Mouse (Mus musculus) heart, postnatal 25 days (tissue): ENCODE data around the gene Mthfd1. TPM values are rescaled to one million over a fixed set of nuclear protein-coding genes. Genes with fewer than 3 reads are reported as not detected.

Experiments used
- DNase-seq: peaks from one replicate; pipeline ENCODE4 v3.0.0; 2022; ENCODE audit warnings: low spot score
- intact Hi-C: fragments of 180-260 bp; cut with DNase I; formaldehyde crosslinking; loops from one replicate; pipeline ENCODE4 v1.15.1; 2025
- total RNA-seq, 2 experiments: library from RNA; stranded (reverse); gene quantifications; 2 replicates each; pipeline ENCODE4 v1.2.3; 2021

Gene Mthfd1
- total RNA-seq, 2 experiments from 2014 or later, result 29.1 to 31.4 TPM

DNA sequence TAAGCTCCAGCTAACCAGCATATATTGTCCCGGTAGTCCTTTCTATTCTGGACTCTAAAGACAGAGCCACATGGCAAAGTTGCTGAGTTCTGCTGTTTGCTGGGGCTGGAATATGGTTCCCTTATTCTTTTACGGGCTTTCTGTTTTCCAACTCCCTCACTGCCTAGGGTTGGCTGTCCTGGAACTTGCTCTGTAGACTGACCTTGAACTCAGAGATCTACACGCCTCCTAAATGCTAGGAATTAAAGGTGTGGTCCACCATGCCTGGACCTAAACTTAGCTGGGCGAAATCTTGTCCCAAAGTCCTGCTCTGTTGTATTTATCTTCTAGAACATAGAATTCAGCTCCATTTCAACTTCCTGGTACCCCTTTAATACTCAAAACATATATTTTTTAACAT lies 6.5 kb downstream of the Mthfd1 start:
- intact Hi-C loops, result no loop called here
- DNase-seq, result no peak

DNA sequence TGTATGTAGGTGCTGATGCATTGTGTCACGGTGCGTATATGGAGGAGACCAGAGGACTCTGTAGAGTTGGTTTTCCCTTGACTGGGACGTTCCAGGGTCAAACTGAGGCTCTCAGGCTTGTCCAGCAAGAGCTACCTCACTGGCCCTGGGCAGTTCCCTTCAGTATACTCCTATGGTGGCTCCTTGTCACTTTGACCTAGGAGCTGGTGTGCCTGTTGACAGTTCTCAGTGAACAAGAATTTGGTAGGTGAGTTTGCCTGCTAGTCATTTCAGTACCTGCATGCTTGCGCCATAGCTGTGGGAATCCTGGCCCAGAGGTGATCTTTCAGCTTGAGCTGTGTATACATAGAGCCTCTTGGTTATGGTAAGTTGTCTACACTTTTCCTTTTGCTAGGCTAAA lies 7.8 kb downstream of the Mthfd1 start:
- intact Hi-C loops, result no loop called here

GRCm38 (mm10) chr12:76263876-76264275 lies 8.8 kb downstream of the Mthfd1 start:
- intact Hi-C loops, result no loop called here

More for the DNA sequence above, 7.8 kb downstream of the Mthfd1 start:
- no peak for DNase-seq

DNA sequence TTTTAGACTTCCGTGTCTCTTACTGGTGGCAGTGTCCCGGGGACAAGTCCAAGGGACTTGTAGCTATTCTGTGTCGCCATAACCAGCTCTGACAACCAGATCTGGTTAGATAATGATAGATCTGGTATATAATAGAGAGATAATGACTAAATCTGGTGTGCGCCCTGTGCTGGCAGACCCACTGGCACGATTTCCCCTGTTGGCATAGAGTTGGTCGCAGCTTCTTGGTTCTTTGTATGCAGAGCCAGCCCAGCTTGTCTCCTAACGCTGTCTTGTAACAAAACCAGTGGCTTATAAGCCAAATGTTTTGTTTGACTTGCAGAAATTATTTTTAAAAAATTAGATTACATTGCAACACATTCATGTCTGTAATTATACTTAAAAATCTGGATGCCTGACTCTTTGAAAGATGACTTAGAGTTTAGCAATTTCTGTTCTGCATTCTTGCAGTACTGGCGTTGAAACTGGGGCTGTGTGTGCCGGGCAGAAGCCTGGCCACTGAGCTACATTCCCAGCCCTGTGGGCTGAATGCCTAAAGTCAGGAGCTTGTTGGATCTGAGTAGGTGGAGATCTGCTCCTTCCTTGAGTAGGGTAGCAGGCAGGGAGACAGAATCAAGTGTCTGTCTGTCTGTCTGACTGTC lies 9.3 kb downstream of the Mthfd1 start:
- peak; percentile 9 for DNase-seq

More at GRCm38 (mm10) chr12:76263876-76264275, 8.8 kb downstream of the Mthfd1 start:
- DNase-seq, result no peak

GRCm38 (mm10) chr12:76265001-76265400 lies 9.9 kb downstream of the Mthfd1 start:
- DNase-seq, result no peak
- intact Hi-C loops, result loop anchor here (5.0 kb wide), 1 partner anchor 207 kb away; no protein-coding TSS in a partner anchor

More for the DNA sequence above, 9.3 kb downstream of the Mthfd1 start:
- intact Hi-C loops, result no loop called here

GRCm38 (mm10) chr12:76266875-76267274 lies 11.8 kb downstream of the Mthfd1 start:
- DNase-seq, result no peak
- intact Hi-C loops, result loop anchor here (2.0 to 5.0 kb wide), 3 partner anchors 26 to 205 kb away; no protein-coding TSS in a partner anchor

DNA sequence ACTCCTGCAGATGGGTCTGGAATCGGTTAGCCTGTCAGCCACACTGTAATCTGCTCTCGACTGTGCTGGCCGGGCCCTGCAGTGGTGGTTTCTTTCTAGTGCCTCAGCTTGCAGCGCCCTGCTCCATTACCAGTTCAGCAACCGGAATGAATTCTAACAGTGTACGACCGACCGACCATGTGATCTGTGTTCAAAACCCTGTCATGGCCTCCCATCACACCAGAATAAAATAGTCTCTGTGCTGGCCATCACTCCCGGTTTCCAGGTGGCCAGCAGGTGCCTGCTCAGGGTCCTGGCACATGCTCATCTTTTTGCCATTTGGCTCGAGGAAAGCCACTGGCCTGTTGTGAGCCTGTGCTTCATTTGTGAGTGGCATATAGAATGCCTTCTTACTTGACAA lies 13.6 kb downstream of the Mthfd1 start:
- intact Hi-C loops, result loop anchor here (5.0 kb wide), 1 partner anchor 204 kb away; no protein-coding TSS in a partner anchor
- no peak for DNase-seq

GRCm38 (mm10) chr12:76269196-76269595 lies 14.1 kb downstream of the Mthfd1 start:
- intact Hi-C loops, result loop anchor here (5.0 kb wide), 1 partner anchor 203 kb away; no protein-coding TSS in a partner anchor

GRCm38 (mm10) chr12:76271516-76271915 lies 16.4 kb downstream of the Mthfd1 start:
- intact Hi-C loops, result no loop called here

More at GRCm38 (mm10) chr12:76269196-76269595, 14.1 kb downstream of the Mthfd1 start:
- DNase-seq, result no peak

GRCm38 (mm10) chr12:76272610-76273524 lies 17.8 kb downstream of the Mthfd1 start:
- intact Hi-C loops, result no loop called here
- DNase-seq, result no peak

More at GRCm38 (mm10) chr12:76271516-76271915, 16.4 kb downstream of the Mthfd1 start:
- no peak for DNase-seq

DNA sequence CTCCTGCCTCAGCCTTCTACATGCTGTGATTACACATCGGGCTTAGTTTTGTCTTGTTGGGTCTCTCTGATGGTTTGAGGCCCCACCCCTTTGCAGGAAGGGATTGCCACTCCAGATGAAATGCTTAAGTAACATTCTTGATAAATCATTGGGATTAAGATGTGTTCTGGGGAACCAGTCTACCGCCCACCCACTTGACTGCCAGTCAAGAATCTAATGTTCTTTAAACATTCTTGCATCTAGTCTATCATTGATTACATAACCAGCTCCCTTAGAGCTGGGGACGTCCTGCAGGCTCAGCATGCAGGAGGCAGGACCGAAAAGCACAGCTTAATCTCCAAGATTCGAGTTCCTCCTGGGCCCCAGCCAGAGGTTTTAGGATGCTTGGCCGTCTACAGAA lies 23.1 kb downstream of the Mthfd1 start:
- no peak for DNase-seq
- intact Hi-C loops, result no loop called here

GRCm38 (mm10) chr12:76280556-76280955 lies 25.5 kb downstream of the Mthfd1 start:
- intact Hi-C loops, result no loop called here
- DNase-seq, result no peak

DNA sequence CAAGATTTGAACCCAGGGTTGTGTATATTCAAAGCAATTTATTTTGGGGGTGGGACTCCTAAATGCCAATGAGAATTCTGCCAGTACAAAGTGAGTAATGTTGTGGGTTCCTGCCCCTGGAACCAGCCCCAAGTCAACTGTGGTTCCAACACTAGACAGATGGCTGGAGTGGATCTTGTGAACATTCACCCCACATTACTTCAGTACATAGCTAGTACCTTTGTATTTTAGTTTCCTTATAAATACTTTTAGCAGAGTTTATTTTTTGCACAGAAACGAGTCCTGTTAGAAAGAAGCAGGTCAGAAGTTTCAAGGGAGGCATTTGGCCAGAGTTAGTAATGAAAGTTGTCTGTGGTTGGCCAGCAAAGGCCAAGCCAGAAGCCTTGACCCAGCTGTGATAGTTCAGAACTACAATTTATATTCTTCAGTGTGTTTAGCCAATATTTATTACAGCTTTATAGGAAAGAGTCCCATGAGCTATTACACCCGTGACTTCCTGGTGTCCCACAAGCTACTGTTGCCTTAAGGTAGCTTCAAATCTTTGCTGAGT lies 26.1 kb downstream of the Mthfd1 start:
- intact Hi-C loops, result no loop called here
- no peak for DNase-seq

- intact Hi-C loops, result no loop called here
- no peak for DNase-seq
Observed at GRCm38 (mm10) chr12:76282132-76282531, 27.0 kb downstream of the Mthfd1 start.

DNA sequence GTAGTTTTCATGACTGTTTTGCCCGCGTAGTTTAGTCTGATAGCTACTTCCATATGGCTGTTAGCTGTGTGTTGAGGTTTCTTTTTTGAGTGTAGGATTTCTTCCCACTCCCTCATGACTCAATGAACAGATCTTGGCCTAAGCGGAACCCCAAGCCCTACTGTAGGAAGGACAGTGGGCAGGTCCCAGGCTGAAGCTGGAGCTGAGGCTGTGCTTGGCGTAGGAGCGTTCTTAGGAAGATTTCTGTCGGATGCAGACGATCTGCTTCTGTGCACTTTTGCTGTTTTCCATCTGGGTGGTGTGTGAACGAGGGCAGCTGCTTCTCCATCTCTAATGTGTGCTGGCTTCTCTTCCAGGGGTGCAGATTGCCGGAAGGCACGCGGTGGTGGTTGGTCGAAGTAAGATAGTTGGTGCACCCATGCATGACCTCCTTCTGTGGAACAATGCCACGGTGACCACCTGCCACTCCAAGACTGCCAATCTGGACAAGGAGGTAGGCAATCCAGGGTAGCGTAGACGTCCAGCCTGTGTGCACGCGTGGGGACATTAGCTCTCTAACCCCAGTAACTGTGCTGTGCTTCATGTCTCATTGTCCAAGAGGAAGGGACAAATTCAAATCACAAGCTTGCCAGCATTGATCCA lies 27.6 kb downstream of the Mthfd1 start:
- intact Hi-C loops, result no loop called here
- DNase-seq, result no peak

GRCm38 (mm10) chr12:76285418-76285817 lies 30.3 kb downstream of the Mthfd1 start:
- no peak for DNase-seq
- intact Hi-C loops, result no loop called here

DNA sequence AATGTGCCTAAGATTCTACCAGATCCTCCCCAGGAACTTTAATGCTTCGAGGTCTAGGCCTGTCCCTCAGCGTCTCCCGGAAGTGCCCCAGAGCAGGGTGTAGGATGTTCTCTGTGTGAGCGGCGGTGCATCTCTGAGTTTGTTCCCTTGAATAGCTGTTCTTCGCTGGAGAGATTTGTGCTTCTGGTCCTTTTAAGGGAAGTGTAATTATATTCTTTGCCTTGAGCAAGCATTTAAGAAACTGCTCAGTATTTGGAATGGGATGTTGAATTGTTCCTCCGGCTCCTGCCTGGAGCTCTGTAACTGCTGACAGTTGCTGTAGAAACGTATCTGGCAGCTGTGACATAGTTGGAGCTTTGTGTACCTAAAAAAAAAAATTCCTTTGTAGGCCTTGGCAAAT lies 32.9 kb downstream of the Mthfd1 start:
- intact Hi-C loops, result no loop called here
- no peak for DNase-seq

DNA sequence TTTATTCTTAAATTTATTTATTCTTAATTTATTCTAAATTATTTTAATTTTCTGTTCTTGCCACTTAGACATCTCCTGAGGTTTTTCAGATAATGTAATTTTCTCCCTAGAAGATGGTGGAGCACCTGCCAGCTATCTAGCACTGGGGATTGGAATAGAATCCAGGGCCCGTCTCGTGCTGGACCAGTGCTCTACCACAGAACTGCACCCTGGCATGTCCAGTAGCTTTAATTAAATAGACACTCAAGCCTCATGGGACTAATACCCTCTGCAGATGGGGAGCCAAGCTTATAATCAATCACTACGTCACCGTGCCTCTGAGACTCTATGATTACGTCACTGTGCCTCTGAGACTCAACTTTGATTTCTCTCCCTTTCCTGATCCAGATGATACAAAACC lies 33.4 kb downstream of the Mthfd1 start:
- intact Hi-C loops, result no loop called here
- no peak for DNase-seq

GRCm38 (mm10) chr12:76289428-76289827 lies 34.3 kb downstream of the Mthfd1 start:
- no peak for DNase-seq
- intact Hi-C loops, result no loop called here

DNA sequence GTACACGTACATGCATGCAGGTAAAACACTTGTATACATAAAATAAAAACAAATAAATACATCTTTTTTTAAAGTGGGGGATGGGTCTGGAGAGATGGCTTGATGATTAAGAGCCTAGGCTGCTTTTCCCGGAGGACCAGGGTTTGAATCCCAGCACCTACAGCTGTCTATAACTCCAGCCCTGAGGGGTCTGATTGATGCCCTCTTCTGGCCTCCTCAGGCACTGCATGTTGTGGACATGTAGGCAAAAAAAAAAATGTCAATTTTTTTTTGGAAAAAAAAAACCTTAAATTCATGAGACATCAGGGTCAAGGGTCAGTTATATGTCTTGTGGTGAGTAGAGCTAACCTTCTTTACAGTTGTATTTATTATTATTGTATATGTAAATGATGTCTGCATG lies 35.2 kb downstream of the Mthfd1 start:
- no peak for DNase-seq
- intact Hi-C loops, result no loop called here
